Mouse (Mus musculus) cerebellum, adult (tissue): Measurements from ENCODE around the gene Pik3r5.

Experiments
- ATAC-seq: cut with Nextera tagmentation; 2 replicates; pipeline ENCODE4 v1.9.2; 2017; ENCODE audit warnings: mild to moderate bottlenecking, moderate library complexity, mixed read lengths; ENCODE audit not compliant: insufficient number of reproducible peaks, low FRiP score, low TSS enrichment

The Pik3r5 gene

DNA sequence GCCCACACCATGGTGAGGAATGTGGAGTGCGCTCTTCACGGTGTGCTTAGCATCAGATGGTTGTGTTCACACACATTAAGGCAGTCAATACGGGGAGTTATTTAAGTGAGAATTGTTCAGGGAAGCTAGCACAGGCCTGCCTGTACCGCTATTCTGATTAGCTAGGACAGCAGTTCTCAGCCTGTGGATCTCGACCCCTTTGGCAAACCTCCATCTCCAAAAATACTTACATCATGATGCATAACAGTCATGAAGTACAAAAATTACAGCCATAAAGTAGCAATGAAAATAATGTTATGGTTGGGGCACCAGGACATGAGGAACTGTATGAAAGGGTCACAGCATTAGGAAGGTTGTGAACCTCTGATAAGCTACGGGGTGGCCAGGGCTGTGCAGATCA is 45.7 kb downstream of the Pik3r5 start:
- ATAC-seq: no peak

DNA sequence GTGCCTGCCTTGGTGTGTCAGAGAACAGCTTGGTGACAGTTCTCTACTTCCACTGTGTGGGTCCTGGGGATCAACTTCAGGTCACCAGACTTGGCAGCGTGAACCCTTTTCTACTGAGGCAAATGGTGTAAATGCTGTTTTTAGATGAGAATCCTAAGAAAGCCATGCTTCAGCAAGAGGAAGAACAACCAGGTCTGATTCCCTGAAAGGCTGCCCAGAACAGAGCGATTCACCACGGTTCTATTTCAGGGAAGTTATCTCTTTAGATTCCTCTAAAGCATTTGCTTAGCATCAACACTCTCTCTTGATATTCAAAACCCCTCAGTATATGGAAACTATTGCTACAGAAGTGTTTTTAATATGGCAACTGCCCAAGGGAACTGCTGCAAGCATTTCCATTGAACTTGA is 46.7 kb downstream of the Pik3r5 start:
- ATAC-seq: no peak

DNA sequence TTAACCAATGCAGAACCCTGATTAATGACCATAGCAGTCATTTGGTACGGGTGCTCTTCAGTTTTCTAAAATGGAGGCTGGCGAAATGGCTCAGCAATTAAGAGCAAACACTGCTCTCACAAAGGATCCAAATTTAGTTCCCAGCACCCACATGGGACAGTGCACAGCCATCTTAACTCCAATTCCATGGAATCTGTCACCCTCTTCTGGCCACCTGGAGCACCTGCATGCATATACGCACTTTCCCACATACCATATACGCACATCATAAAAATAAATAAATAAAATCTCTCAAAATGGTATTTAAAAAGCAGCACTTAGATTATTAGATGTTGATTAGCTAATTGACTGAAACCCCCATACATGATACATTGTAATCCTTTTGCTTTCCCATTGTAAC is 48.7 kb downstream of the Pik3r5 start:
- ATAC-seq: no peak

DNA sequence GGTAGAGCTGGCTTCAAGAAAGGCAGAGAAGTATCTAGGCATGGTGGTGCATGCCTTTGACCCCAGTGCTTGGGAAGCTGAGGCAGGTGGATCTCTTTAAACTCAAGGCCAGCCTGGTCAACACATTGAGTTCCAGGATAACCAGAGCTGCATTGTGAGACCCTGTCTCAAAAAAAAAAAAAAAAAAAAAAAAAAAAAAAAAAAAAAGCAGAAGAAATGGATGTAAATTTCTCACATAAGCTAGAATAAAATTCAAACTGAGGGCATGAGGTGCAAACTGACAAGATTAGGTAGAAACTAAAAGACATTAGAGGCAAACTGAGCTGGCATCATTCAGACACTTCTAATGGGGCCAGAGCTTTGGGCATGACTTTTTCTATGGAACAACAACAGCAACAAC is 50.1 kb downstream of the Pik3r5 start:
- no peak for ATAC-seq

DNA sequence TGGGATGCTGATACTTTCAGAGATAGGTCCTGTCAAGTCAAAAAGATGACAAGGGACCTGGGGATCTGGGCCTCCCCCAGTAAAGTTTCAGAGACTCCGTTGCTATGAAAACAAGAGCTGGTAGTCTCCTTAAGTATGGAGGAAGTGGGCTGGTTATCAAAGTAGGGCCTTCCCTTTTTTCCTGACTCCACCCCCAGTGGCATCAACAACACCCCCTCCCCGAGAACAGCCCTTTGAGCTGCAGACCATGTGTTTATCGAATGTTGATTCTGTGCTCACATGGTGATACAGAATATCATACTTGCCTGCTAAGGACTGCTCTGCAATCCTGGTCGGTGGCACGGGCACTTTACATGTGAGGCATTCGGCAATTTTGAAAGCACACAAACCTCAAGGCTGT is 51.3 kb downstream of the Pik3r5 start:
- ATAC-seq: no peak

DNA sequence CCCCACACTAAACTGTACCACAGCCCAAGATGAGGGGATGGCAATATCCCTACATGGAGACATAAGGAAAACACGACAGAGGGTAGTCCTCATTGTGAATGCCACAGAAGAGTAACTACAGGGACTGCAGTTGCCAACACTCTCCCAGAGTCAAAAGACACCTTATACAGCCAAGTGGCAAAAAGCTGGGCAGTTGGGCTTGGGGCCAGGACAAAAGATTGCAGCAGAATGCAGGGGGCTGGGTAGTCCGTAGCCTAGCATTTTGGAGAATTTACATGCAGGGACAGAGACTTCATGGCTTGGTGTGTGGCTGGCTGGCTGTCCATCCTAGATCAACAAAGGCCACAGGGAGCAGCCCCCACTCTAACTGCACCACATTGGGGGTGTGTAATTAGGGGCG is 52.5 kb downstream of the Pik3r5 start:
- ATAC-seq: no peak

DNA sequence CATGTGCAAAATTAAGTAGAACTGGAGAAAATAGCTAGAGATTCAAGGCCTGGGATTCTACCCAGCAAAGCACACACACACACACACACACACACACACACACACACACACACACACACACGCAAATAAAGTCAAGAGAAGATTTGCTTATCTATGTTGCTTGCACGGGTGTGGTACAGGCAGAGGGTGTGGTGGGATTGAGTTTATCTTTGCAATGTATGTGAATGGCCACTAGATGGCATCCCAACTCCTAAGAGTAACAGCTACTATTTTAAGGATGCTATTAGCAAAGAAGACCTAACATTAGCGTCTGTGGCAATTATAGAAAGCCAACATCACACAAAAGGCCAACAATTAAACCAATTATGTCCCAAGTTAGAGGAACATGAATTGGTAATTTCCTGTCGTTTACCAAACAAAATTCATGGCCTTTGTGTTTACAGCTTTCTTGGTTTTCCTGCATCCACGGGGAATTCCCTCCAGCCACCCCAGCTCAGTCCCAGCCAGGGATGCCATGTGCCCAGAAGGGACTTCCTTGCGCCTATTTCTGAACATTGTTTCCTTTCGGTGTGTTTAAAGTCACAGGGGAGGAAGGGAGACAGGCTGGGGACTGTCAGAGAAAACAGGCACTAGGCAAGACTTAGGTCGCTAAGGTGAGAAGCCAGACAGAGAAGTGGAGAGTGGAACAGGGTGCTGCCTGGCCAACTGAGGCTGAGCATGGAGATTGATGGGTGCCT is 53.5 kb downstream of the Pik3r5 start:
- ATAC-seq: no peak

DNA sequence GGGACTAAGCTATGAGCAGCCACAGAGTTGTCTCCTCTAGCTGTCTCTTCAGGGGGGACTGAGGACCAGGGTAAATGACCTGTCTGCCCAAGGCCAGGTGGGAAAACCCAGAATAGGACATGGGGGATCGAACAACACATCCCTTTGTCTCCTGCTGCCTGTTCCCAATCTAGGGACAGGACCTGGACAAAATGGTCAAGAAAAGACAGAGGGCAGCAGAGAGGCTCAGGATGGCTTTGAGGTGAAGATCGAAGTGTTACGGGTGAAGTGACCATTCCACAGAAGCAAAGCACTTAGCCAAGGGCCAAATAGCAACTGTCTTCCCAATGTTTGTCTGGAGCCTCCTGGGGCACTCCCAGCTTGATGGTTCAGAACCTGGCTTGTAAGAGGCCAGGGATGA is 54.2 kb downstream of the Pik3r5 start:
- no peak for ATAC-seq

DNA sequence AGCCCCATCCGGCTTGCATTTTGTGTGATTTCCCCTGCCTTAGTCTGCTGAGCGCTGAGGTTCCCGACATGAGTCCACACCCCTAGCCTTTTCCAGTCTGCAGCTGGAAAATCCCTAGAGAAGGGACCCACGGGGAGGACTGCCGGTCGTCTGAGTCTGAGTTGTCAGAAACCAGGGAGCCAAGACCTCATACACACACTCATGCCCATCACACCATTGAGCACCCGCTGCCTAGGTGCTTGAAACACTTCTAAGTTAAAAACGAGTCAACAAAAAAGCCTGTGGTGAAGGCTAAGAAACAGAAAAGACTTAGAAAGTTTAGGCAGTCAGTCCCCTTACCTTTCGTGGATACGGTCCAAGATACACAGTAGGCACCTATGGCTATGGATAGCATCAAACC is 55.8 kb downstream of the Pik3r5 start:
- no peak for ATAC-seq

DNA sequence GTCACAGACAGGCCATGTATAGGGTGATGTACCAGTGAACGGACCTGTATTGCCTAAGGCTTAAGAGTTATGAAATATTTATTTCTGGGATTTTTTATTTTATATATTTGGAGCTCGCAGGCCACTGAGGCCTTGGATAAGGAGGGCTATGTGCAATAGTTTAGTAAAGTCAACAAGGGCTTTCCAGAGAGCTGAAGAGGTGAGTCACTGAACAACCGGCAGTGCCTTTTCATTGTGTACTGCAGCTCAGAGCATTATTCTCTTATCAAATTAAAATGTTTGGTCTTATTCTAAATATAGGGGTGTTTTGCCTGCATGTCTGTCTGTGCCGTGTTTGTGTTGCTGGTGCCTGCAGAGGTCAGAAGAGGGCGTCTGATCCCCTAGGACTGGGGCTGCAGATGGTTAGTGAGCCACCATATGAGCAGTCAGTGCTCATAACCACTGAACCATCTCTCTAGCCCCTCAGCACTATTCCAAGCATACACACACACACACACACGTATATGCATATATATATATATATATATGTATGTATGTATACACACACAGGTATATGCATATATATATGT is 56.4 kb downstream of the Pik3r5 start:
- no peak for ATAC-seq

DNA sequence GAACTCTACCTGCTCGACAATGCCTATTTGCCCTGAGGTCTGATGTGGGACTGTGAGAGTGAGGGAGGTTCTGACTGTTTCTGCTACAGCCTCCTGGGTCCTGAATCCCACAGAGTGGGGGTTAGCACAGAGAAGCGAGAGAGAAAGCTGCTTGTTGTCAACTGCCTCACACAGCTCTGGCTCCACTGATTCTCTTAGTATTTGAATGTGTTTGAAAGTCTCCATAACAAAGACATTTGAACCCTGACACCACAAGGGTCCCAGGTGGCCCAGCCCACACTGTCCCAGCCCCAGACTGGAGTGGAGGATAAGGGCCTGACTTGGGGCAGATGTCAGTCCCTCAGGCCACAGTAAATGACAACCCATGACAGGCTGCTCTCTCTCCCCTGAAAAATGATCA is 57.3 kb downstream of the Pik3r5 start:
- no peak for ATAC-seq

DNA sequence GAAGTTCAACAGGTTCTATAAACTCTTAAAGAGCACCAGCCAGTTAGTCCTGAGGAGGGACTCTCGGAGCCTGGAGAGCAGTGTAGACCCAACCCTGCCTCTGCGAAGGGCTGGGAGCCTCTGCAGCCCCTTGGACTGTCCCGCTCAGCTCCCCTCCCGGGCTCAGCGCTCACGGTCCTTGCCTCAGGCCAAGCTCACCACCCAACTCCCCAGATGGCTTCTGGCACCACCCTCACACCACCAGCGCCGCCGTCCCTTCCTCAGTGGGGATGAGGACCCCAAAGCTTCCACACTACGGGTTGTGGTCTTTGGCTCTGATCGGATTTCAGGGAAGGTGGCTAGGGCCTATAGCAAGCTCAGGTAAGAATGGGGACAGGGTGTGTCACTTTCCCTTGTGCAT is 60.7 kb downstream of the Pik3r5 start:
- ATAC-seq: no peak

DNA sequence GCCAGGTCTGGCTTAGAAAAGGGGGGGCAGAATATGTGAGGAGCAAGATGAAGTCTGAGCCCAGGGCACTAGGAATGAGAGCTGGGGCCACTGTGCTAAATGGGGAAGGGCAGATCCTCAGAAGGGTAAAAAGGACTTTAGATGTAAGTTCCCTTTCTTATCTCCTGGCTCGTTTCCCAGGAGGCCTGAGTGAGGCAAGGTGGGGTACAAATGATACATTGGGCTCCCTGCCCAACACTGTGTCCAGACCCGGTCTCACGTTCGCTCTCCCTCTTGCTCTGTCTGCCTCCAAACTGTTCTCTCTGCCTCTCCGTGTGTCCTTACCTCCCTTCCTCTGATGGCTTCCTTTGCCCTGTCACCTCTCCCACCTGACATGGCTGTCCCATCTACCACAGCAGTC is 61.8 kb downstream of the Pik3r5 start:
- ATAC-seq: no peak

DNA sequence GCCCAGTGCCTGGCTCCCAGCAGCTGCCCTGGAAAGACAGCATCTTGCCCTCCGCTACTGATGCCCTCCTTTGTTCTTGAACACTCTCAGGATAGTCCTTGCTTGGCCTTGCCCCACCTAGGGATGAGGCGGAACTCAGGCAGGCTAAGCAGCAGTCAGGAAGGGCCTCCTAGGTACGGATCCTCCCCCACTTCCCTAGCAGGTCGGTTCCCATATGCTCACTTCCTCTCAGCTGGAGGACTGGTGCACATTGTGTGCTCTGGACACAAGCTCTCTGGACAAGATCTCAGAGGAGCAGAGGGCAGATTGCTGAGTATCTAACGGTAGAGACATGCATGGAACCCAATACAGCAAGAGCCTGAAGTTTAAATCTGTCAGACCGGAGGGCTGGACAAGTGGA is 65.2 kb downstream of the Pik3r5 start:
- no peak for ATAC-seq

DNA sequence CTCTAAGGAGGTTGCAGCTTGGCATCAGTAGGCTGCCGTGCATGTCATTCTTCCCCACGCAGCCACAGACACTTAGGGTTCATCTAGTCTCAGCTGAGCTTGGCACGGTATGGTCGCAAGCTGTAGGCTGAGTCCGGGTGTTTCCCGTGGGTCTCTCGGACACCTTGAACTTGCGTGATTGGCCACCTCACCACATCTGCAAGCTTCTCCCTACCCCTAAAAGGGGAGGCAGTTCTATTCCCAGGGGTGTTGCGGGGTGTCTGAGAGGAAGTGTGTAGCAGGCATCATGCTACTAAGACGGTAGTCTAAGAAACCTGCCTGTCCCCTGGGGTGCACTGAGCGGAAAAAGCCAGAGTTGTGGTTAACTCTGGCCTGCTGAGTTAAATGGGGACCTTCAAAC is 66.6 kb downstream of the Pik3r5 start:
- ATAC-seq: no peak

DNA sequence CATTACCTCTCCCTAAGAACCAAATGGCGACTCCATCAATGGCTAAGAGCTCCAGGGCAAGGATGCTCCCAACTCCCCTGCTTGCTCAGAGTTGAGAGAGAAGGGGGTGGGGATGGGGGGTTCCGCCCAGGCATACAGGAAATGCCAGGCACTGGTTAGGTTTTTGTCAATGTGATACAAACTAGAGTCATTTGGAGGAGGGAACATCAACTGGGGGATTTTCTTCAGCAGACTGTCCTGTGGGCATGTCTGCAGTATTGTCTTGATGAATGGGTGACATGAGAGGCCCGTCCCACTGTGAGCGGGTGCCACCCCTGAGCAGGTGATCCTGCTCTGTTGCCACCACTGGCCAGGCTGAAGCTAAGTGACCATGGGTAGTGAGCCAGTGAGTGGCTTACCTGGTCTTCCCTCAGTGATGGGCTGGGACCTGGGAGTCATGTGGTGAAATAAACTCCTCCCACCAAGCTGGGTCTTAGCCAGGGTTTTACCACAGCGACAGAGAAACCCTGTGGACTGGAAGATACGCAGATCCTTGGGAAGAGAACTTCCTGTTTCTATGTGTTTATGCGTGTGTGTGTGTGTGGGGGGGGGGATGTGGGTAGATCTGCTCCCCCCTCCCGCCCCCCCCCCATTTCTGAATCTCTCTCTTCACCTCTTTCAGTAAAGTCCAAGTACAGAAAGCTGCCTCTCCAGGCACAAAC is 67.2 kb downstream of the Pik3r5 start:
- ATAC-seq: no peak

DNA sequence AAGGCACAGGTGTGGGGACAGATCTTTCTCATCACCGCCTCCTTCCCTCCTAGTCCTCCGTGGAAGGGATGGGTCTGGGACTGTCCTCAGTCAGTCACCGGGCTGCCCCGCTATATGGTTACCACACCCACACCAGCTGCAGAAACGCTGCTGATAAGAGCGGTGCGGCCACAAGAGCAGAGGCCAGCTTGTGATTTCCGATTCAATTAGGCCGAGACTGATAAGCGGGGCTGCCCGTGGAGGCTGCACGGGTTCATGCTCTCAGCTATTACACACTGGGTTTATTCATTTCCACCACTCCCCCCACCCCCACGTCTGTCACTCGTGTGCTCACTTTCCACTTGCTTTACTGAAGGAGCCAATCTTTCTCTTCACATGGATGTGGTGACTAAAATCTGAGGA is 69.0 kb downstream of the Pik3r5 start:
- ATAC-seq: no peak

DNA sequence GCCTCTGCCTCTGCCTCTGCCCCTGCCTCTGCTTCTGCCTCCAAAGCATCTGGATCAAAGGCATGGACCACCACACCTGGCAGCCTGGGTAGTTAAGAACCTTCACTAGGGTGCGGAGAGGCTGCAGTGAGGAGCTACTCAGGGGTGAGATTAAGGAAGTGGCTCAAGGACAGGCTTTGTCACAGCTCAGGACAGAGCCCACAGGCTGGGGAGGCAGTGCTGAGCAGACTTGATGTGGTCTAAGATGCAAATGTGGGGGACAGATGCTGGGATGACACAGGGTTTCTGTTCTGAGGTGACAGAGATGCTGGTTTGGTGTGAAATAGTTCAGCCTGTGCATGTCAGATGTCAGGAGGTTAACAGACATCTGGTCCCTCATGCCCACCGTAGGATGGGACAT is 70.5 kb downstream of the Pik3r5 start:
- ATAC-seq: no peak

DNA sequence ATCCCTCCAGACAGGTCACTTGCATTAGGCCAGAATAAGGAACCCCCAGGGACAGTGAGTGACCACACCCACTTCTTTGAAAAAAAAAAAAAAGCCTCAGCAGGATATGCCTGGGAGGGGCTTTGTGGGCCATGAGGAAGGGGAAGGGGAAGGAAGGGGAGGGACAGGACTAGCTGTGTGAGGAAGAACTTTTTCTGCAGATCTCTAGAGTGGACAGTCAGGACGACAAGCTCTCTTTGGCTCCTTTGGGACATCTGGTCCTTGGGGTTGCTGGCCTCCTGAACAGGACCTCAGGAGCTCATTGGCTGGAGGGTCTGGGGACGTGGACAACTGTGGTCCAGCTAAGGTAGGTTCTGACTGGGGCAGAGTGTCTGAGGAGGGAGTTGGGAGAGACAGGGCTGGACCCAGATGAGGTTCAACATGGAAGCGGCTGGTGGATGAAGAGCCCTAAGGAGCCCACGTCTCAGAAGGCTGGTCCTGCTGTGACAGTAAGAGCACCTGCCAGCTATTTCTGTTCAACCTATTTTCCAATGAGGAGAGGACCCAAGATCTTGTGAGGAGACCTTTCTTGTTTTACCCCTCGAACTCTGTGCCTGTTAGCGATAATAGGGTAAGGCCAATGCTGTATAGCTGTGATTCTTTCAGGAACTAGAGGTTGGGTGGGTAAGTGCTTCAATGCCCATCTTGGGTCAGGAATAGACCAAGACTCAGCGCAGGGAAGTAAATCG is 71.1 kb downstream of the Pik3r5 start, which contains the start of gene Pik3r6:
Gene Pik3r6 (plus strand): TSS at position 118 of the 728 bp plus-strand sequence.
- no peak for ATAC-seq

DNA sequence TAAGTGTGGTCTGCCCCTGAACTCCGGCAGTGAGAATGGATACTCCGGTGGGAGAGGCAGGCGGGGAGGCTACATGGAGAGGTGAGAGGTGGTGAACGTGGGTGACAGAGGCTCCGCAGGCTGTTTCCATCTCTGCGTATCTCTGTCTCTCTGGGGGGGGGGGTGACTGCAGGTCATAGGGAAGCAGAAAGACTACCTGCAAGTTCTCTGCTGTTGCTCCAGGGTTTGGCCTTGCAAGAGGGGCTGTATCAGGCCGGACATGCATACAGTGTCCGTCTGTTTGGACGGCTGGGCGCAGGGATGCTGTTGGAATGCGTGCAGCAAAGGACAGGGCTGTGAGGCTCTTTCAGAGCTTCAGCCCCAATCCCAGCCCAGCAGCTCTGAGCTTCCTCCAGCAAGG is 73.0 kb downstream of the Pik3r5 start:
- ATAC-seq: no peak

DNA sequence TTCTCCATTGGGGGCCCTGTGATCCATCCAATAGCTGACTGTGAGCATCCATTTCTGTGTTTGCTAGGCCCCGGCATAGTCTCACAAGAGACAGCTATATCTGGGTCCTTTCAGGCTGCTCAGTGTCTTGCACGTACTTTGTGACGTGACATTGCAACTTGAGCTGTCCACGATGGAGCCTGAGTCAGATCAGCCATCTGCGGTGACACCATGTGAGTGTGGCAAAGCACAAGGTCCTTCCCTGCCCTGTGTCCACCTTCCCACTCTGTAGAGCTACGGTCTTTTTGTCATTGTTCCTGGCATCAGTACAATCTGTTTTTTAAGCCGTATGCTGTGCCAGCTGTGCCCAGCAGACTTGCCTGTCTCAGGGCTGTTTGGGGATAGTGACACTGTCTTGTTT is 75.3 kb downstream of the Pik3r5 start:
- ATAC-seq: no peak
